Mouse (Mus musculus) urinary bladder, postnatal 4 days (tissue): ENCODE results near the gene Heg1.

Experiments used
- DNase-seq, 2 experiments: peaks; one replicate each; pipeline ENCODE4 v3.0.0; 2021 to 2022; ENCODE audit warnings: low spot score in 2 of 2

The Heg1 gene

GRCm38 (mm10) chr16:33741795-33742194 lies 57.6 kb downstream of the Heg1 start:
- DNase-seq = no peak

DNA sequence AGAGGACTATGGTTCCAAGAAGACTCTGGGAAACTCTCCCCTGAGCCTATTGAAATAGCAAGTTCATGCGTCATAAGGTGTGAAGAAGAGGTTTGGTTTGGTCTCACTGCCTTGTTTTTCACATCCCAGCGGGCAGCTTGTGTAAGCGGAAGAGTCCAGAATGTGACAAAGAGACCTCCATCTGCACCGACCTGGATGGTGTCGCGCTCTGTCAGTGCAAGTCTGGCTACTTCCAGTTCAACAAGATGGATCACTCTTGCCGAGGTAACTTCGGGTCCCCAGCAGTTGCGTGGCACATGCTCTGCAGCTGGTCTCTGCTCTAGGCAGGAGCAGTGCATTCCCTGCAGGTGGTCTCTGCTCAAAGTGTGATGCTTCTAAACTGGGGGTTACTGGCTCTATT lies 58.1 kb downstream of the Heg1 start:
- DNase-seq = no peak

DNA sequence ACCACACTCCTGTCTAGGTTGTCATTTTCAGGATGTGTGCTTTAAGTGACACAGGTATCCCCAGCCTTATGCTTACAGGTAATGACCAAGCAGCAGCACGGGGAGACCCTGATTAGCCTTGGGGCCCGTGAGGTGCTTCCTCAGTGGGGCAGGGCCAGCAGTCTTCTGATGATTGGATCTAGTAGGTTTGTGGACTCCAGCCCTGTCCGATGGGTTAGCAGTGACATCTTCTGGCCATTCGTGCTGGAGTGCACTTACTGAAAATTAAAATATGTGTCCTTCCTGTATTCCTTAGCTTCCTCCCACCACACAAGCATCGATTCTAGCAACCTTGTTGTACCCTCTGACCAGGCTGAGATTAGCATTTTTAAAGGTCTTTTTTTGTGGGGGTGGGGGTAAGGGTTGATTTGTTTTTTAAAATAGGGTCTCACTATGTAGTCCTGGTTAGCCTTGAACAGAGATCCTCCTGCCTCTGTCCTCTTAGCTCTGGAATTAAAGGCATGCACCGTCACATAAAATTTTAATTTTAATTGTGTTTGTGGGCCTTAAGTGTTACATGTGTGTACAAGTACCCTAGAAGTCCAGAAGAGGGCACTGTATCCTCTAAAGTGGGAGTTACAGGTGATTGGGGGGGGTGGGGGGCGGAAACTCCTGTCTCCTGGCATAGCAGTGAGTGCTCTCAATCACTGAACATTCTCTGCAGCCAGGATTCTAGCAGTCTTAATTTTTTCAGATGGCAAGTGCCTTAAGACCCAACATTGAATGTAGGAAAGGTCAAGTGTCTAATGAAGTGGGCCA lies 60.7 kb downstream of the Heg1 start:
- DNase-seq = no peak

GRCm38 (mm10) chr16:33745457-33745856 lies 61.3 kb downstream of the Heg1 start:
- DNase-seq = no peak

DNA sequence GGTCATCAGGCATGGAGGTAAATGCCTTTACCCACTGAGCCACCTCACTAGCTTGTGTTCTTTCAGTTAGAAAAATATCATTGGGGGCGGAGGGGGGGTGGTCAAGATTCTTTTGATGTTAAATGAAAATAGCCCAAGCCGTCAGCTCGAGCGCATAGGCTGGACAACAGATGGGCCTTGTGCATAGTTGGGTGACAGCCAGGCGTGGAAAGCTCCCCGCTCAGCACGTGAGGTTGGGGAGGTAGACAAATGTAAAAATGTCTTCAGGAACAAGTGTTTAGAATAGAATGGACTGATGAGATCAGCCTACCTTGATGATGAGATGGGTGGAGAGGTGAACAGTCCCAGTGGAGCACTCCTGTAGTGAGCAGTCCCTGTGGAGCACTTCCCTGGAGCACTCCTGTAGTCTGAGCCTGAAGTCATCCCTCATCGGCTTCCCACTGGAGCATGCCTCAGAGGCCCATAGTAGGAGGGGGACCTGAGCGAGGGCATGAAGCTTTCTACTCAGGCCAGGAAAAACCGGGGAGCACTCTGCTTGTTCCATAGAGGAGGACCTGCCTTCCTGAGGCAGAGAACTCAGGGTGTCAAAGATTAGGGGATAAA lies 62.0 kb downstream of the Heg1 start:
- no peak for DNase-seq

- DNase-seq = no peak
Measured at GRCm38 (mm10) chr16:33747346-33747954, 63.3 kb downstream of the Heg1 start.

GRCm38 (mm10) chr16:33747994-33748393 lies 63.8 kb downstream of the Heg1 start:
- DNase-seq = no peak

GRCm38 (mm10) chr16:33751152-33751551 lies 67.0 kb downstream of the Heg1 start:
- DNase-seq = no peak

- DNase-seq = no peak
Measured at GRCm38 (mm10) chr16:33751590-33751989, 67.4 kb downstream of the Heg1 start.

- DNase-seq = no peak
Measured at GRCm38 (mm10) chr16:33752904-33753578, 68.9 kb downstream of the Heg1 start.

DNA sequence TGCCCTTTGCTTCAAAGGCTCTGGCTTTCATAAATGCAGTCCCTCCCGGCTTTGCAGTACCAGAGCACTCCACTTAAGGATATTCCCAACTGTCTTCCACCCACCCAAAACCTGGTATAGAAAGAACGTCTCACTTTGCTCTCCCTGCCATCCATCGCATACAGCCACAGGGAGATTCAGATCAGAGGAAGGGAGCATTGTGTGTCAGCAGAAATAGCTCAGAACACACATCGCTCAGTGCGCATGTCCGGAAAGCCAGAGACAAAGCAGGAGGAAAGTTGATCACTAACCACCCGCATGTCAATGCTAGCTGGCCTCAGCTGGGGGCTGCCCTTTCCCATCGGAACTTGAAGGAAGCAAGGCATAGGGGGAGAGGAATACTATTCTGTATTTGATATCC lies 71.1 kb downstream of the Heg1 start:
- DNase-seq = no peak

GRCm38 (mm10) chr16:33755961-33756360 lies 71.8 kb downstream of the Heg1 start:
- no peak for DNase-seq

GRCm38 (mm10) chr16:33756396-33756795 lies 72.2 kb downstream of the Heg1 start:
- no peak for DNase-seq

DNA sequence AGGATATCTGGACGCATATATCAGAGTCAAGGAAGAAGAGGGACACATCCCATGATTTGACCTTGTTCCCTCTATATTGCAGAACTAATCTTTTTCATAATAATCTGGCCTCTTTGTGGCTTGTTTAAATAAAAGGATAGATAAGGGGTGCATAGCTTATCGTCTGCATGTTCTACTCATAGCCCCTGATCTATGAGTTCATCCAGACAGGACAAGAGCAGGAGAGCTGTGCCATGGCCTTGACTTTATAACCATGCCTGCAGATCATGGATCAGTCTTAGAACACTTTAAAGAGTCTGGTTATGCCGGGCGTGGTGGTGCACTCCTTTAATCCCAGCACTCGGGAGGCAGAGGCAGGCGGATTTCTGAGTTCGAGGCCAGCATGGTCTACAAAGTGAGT lies 75.0 kb downstream of the Heg1 start:
- no peak for DNase-seq

GRCm38 (mm10) chr16:33760542-33760941 lies 76.4 kb downstream of the Heg1 start:
- no peak for DNase-seq

DNA sequence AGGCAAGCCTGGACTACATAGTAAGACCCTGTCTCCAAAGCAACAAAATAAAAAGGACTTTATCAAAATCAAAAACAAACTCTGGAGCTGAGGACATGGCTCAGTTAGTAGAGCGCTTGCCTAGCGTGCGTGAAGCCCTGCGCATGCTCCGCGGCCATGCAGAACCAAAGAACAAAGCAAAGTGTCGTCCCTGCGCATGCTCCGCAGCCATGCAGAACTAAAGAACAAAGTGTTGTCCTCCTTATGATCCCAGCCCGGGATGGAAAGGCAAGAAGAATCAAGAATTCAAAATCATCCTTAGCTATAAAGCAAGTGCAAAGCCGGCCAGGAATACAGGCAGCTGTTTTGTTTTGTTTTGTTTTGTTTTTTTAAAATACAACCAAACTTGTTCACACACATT lies 76.8 kb downstream of the Heg1 start:
- no peak for DNase-seq

- DNase-seq = no peak
Measured at GRCm38 (mm10) chr16:33764501-33765193, 80.5 kb downstream of the Heg1 start.

GRCm38 (mm10) chr16:33765477-33765876 lies 81.3 kb downstream of the Heg1 start:
- DNase-seq = no peak

- DNase-seq = no peak
Measured at GRCm38 (mm10) chr16:33766309-33766708, 82.1 kb downstream of the Heg1 start.

DNA sequence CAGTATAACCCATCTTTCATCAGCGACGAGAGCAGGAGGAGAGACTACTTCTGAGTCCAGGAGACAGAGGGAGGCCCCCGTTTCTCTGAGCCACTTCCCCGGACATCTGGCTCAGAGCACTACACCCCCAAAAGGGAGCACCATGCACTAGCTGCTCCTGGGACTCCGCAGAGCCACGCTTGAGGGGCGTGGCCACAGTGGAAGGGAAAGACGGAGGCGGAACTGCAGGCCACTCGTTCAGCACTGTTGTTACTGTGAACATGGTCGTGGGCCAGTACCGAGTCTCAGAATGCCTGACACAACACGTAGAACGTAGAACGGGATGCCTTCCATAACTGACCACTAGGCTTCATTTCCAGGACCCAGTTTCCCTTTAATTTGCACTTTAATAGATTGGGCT lies 82.6 kb downstream of the Heg1 start:
- no peak for DNase-seq

DNA sequence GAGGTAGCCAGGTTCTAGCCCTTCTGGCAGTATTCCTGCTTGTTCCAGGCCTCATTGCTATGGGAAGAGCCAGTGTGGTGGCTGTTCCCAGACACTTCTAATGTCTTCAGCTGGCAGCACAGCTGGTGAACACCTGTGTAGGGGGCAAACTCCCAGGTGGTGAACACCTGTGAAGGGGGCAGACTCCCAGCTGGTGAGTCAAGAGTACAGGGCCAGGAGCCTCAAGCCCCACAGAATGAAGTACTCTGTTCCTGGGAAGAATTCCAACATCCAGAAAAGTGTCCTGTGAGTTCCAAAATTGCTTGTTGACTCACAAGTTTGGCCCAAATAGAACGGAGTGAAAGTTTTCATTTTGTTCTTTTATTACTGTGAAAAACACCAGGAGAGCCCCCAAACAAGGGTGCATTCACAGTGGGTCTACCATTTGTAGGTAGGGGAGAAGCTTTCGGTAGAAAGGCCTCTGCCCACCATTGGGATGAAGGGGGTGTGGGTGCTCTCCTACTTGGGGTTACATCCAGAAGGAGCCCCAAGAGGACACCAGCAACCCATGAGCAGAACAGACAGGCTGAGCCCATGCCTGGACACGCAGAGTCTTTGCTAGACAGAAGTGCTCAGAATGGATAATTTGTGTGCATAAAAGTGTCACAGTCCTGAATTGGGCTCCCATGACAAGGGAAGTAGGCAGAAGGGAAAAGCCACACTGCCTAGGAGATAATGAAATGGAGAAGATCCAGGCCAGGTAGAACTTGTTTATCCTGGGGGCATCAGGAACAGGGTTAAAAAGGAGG lies 84.5 kb downstream of the Heg1 start:
- DNase-seq = no peak
